Mouse (Mus musculus): ENCODE measurements at regions not wholly inside any gene's neighbourhood (a gene's known extent, or its start where the extent isn't known, plus 50 kb on each side); places are given as distances from the start of the nearest gene placed in this dataset.

DNA sequence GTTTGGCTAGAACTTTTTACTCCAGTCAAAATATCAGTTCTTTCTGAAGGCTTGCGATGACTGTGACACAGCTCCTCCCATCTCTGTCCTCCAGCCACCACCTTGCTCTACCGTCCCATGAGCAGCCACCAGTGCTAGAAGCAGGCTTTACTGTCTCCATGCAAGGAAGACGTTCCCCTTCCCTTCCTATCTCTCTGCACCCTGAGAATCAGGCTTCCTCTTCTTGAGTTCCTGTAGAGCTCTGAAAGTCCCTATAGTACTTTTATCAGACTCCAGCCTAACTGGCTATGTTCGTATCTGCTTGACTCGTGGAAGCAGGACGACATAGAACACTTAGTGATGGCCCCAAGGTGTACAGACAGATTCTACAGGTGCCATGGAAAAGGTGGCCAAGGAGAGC is 173.2 kb downstream of the Irs2 start:
- TF ChIP-seq CTCF (IDR thresholded peaks at IDR 0.05; ENCODE audit: insufficient read depth, low read depth, low read length) (no peak), POLR2A (IDR thresholded peaks at IDR 0.05; ENCODE audit: insufficient read depth, low read depth, low read length) (no peak)
